Mouse (Mus musculus) CH12.LX (cell line): ENCODE measurements at regions not wholly inside any gene's neighbourhood (a gene's known extent, or its start where the extent isn't known, plus 50 kb on each side); places are given as distances from the start of the nearest gene placed in this dataset.

Source experiments
- DNase-seq: peaks from one replicate; pipeline ENCODE4 v3.0.0-alpha.2; 2013; ENCODE audit errors: extremely low read depth
- H3K27ac ChIP-seq: 2 replicates; pipeline ENCODE4 v1.5.1; 2012; ENCODE audit warnings: low read depth, mild to moderate bottlenecking, control low read depth, moderate library complexity; ENCODE audit not compliant: insufficient read depth
- H3K27me3 ChIP-seq: replicated peaks from 2 replicates; pipeline ENCODE3; 2012; ENCODE audit warnings: inconsistent platforms
- H3K36me3 ChIP-seq, 2 experiments: replicated peaks in 1 of 2; 2 replicates each; pipeline versions ENCODE3 to v1.6.1; 2012; ENCODE audit warnings: inconsistent platforms in 1 of 2, low read length in 1 of 2, mild to moderate bottlenecking in 1 of 2, mixed read lengths in 1 of 2, moderate library complexity in 1 of 2; ENCODE audit not compliant: control insufficient read depth in 1 of 2, insufficient read depth in 1 of 2
- H3K4me1 ChIP-seq, 2 experiments: 2 replicates each; pipeline ENCODE4 v1.6.1; 2012; ENCODE audit warnings: inconsistent platforms in 1 of 2, moderate library complexity in 1 of 2; ENCODE audit not compliant: insufficient read depth in 2 of 2, control insufficient read depth in 1 of 2
- H3K4me2 ChIP-seq: 2 replicates; pipeline ENCODE4 v1.6.1; 2012; ENCODE audit warnings: low read depth, mild to moderate bottlenecking, control low read depth; ENCODE audit not compliant: poor library complexity, insufficient read depth, severe bottlenecking
- H3K4me3 ChIP-seq, 3 experiments: fragments of 150-350 bp in 1 of 3; sonication (generic) in 1 of 3; replicated peaks in 1 of 3; 2 replicates each; pipeline versions ENCODE3 to v1.5.1; 2011 to 2012; ENCODE audit warnings: low read depth in 2 of 3, low read length in 2 of 3, mild to moderate bottlenecking in 2 of 3, moderate library complexity in 2 of 3, control low read depth in 1 of 3, improper control_type of control experiment in 1 of 3, inconsistent platforms in 1 of 3, mixed read lengths in 1 of 3; ENCODE audit not compliant: poor library complexity in 1 of 3
- H3K79me2 ChIP-seq: replicated peaks from 2 replicates; pipeline ENCODE4 v1.6.1; 2012; ENCODE audit warnings: mild to moderate bottlenecking, moderate library complexity; ENCODE audit not compliant: control insufficient read depth, poor library complexity, insufficient read depth, severe bottlenecking; ENCODE audit errors: extremely low read depth
- H3K9ac ChIP-seq: 2 replicates; pipeline ENCODE4 v1.6.1; 2012; ENCODE audit warnings: low read depth, mild to moderate bottlenecking, control low read depth, moderate library complexity; ENCODE audit not compliant: insufficient read depth
- H3K9me3 ChIP-seq: replicated peaks from 2 replicates; pipeline ENCODE3; 2012; ENCODE audit warnings: low read length, inconsistent platforms, mixed read lengths
- CHD2 ChIP-seq: IDR thresholded peaks from 2 replicates; pipeline ENCODE4 v1.6.1; 2011; ENCODE audit warnings: low read length, improper control_type of control experiment
- E2F4 ChIP-seq: IDR thresholded peaks from 2 replicates; pipeline ENCODE4 v1.6.1; 2011; ENCODE audit warnings: low read depth, low read length, improper control_type of control experiment; ENCODE audit not compliant: insufficient replicate concordance
- dilution Hi-C: fragments of 300-500 bp; cut with MboI; formaldehyde crosslinking; loops from 2 replicates; pipeline ENCODE4 v1.14.3; 2020; ENCODE audit warnings: low sequenced_read_pairs; ENCODE audit not compliant: extremely low pct_unique_long_range_greater_than_20kb, extremely low pct_ligation_motif_present
- in situ Hi-C: fragments of 300-500 bp; cut with MboI; formaldehyde crosslinking; loops from 3 replicates; pipeline ENCODE4 v1.14.3; 2019; ENCODE audit warnings: low sequenced_read_pairs, low pct_ligation_motif_present, low pct_unique_long_range_greater_than_20kb, mixed read lengths

- in situ Hi-C loops = no loop called here
Measured at GRCm38 (mm10) chr3:31573849-31574248, 263.7 kb upstream of the Slc7a14 start.

More at GRCm38 (mm10) chr3:31573849-31574248, 263.7 kb upstream of the Slc7a14 start:
- no peak for TF ChIP-seq CHD2
- no peak for TF ChIP-seq E2F4
- Histone ChIP-seq H3K4me1 (no peaks in the 10 kb centered on the region), H3K9me3 (no peaks in the 10 kb centered on the region), H3K4me3 (no peak overlapping the region), H3K9ac (no peak overlapping the region), H3K27me3 (no peaks in the 10 kb centered on the region), H3K4me2 (no peak overlapping the region), H3K36me3 (no peaks in the 10 kb centered on the region), H3K79me2 (no peaks in the 10 kb centered on the region), H3K27ac (no peak overlapping the region)
- DNase-seq = no peak
- dilution Hi-C loops = no loop called here
